Mouse (Mus musculus) heart, adult 10 weeks (tissue): ENCODE measurements around the gene Syce1l. TPM values are rescaled to one million over a fixed set of nuclear protein-coding genes. Genes with fewer than 3 reads are reported as not detected.

Experiments used
- polyA plus RNA-seq: library from polyadenylated mRNA; stranded (reverse); fragments of 350-450 nt; fragmentation: Illumina TruSeq; extraction: RNeasy Lipid Tissue Mini Kit (QIAGEN cat#74804); gene quantifications from one replicate; pipeline ENCODE4 v1.2.3, GENCODE M21; 2014; ENCODE audit warnings: low read depth, low replicate concordance

Gene Syce1l
- polyA plus RNA-seq = not detected

DNA sequence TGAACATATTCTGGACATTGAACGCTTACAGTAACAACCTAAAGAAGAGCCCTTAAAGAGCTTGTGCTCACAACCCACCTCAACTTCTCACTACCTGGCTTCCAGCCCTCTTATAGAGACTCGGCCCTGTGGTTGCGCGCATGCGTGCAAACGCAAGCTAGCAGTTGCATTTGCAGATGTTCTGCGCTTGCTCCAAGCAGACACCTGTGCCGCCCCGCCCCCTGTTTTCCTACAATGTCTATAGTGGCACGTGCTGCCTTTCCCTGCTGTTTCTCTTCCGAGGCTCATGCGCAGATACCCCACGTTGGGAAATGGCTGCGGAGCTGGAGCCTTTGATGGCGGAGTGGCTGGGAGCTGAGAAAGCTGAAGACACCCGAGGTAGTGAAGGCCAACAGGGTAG is at the start of gene Syce1l:
Syce1l (plus strand) TSS at position 288 of the 400 bp plus-strand sequence.

DNA sequence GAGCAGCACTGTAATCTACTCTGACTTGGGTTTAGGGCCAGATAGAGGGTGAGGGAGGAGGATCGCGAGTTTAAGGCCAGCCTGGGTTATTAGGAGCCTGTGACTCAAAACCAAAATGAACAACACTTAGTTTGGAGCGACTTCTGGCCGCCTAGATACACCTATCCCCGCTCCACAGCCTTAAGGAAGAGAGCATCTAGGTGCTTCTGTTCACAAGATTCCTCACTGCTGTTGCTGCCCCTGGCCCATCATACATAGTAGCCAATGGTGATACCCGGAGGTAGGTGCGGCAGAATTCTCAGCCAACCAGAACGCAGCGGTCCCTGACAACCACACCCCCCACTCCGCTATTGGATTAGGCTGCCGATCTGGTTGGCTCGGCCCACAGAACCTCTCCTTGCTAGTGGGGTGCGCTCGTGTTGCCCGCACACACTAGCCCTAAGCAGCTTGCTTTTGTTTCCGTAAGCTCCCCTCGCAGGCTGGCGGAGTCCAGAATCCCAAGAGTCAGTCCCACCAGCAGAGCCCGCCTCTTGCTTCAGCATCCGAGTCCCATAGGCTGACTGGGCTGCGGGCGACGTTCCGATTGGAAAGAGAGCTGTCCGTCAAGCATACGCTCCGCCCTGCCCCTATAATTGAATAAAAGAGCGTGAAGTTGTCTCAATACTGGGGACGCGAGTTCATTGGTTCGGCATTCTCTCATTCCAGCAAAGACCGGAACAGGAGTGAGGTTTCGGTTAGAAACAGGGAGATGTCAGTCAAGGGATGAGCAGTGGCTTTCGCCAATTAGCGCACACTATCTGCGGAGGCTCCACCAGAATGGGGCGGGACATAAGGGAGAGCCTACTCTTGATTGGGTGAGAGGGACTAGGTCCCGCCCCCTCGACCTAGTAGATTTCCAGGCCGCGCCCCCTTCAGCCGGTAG is 8.1 kb upstream of the Syce1l start, which contains the start of gene Mon1b:
Mon1b (plus strand) TSS at position 918 of the 922 bp plus-strand sequence.

Other genes with a start within 250 kb of the Syce1l start
- gene Mon1b, start 7.6 kb upstream of the Syce1l start, polyA plus RNA-seq = 5.1 TPM
- not detected for gene Adamts18, start 205.5 kb downstream of the Syce1l start, polyA plus RNA-seq